Mouse (Mus musculus) lung, embryonic 14.5 days (tissue): ENCODE results near the gene Pla2g7. TPM values are rescaled to one million over a fixed set of nuclear protein-coding genes. Genes with fewer than 3 reads are reported as not detected.

Source experiments
- ATAC-seq: fragments of 200-750 bp; cut with Nextera tagmentation; 2 replicates; pipeline ENCODE4 v1.8.0; 2017; ENCODE audit warnings: mild to moderate bottlenecking, moderate TSS enrichment, moderate library complexity; ENCODE audit not compliant: insufficient read depth
- DNase-seq: peaks from one replicate; pipeline ENCODE4 v3.0.0-alpha.2; 2015
- H3K27ac ChIP-seq: fragments of 300-500 bp; sonication (generic); 2 replicates; pipeline ENCODE4 v1.5.1; 2014; ENCODE audit warnings: low read depth, mild to moderate bottlenecking, moderate library complexity
- H3K27me3 ChIP-seq: fragments of 300-500 bp; sonication (generic); 2 replicates; pipeline ENCODE4 v1.6.1; 2014; ENCODE audit warnings: low read length, control low read depth; ENCODE audit not compliant: insufficient read depth
- H3K36me3 ChIP-seq: fragments of 300-500 bp; sonication (generic); 2 replicates; pipeline ENCODE4 v1.6.1; 2014; ENCODE audit warnings: control low read depth; ENCODE audit not compliant: insufficient read depth
- H3K4me1 ChIP-seq: fragments of 300-500 bp; sonication (generic); 2 replicates; pipeline ENCODE4 v1.6.1; 2014; ENCODE audit warnings: antibody characterized with exemption, control low read depth; ENCODE audit not compliant: insufficient read depth
- H3K4me2 ChIP-seq: fragments of 300-500 bp; sonication (generic); 2 replicates; pipeline ENCODE4 v1.6.1; 2014; ENCODE audit warnings: mild to moderate bottlenecking
- H3K4me3 ChIP-seq: fragments of 300-500 bp; sonication (generic); 2 replicates; pipeline ENCODE4 v1.5.1; 2014; ENCODE audit warnings: low read depth, low read length
- H3K9ac ChIP-seq: fragments of 300-500 bp; sonication (generic); 2 replicates; pipeline ENCODE4 v1.6.1; 2014
- H3K9me3 ChIP-seq: fragments of 300-500 bp; sonication (generic); 2 replicates; pipeline ENCODE4 v1.6.1; 2016; ENCODE audit warnings: low read depth, low read length, control low read depth
- CTCF ChIP-seq: IDR thresholded peaks from 2 replicates; pipeline ENCODE4 v1.5.1; 2016; ENCODE audit warnings: antibody characterized with exemption, low read depth
- WGBS: fragments of 180-500 bp; shearing (Covaris S2); extraction: QIAGEN DNeasy Blood & Tissue Kit; methylation state at CpG from one replicate; pipeline ENCODE4 v1.1.7; 2014; 5-methylcytosine and 5-hydroxymethylcytosine counted together
- polyA plus RNA-seq: library from polyadenylated mRNA; unstranded; fragments of >200 nt; fragmentation: Nextera tagmentation; extraction: Ambion mirVana; gene quantifications from 2 replicates; pipeline ENCODE4 v1.2.1, GENCODE M21; 2014

The Pla2g7 gene
- polyA plus RNA-seq, 1 experiment from 2014 or later: 14.9 TPM

DNA sequence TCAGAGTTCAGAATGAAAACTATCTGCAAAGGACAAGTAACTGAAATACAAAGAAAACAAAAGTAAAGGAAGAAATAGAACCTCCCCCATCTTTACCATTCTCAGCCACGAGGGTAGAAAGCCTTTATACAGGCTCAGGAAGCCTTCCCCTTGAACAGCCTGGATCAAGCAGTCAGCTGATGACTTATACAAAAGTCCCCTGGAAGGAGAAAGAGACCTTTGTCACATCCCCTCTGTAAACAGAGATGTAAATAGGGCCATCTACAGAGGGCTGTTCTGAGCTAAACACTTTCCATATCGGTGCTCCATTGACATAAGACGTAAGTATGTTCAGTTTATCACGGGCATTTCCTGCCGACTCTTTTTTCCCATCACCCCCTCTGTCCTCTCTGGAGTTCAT lies 79.0 kb downstream of the Pla2g7 start:
- no peaks in the 10 kb centered on the region for H3K9me3 ChIP-seq
- H3K4me2 ChIP-seq: no peak overlapping the region
- H3K27me3 ChIP-seq: no peaks in the 10 kb centered on the region
- no peak for ATAC-seq
- H3K9ac ChIP-seq: no peak overlapping the region
- no peak overlapping the region for H3K27ac ChIP-seq
- 58% methylated on average over 5 of the region's 5 CpGs for WGBS
- no peaks in the 10 kb centered on the region for H3K4me1 ChIP-seq
- H3K4me3 ChIP-seq: no peak overlapping the region
- TF ChIP-seq CTCF: no peak
- peaks cover 15% of the 10 kb centered on the region; the same call in 1 of the 2 replicates for H3K36me3 ChIP-seq
- no peak for DNase-seq

DNA sequence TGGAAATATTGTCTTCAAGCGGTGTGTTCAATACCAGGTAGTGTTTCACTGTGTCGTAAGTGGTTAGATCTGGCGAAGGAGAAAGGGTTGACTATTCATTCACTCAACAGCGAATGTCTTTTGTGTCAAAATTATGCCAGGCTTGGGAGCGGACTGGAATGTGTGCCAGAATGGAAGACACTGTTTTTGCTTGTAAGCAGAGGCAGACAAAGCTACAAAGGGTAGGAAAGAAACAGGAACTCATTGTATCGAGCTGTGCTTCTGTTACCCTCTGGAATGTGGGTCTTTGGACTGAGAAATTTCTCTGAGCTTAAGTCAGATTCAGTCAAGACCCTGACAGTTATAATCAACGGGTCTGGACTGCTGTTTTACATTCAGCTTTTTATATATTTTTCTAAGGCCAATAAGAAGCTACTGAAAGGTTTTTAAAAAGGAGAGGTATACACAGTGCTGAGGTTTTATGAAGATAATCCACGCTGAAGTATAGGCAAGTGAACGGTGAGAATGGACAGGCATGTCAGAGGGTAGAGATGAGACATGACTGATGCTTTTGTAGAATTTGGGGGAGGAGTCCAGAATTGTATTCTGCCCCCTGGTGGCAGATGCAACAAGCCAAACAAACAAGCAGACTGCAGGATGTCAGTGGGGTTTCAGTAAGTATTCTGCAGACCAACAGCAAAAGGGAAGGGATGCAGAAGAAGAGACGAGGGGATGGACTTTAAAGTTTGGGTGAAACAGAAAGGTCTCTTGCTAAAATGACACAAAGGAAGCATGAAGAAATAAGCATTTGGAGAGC lies 81.9 kb downstream of the Pla2g7 start:
- DNase-seq: peak; percentile 34
- peak; percentile 59 for TF ChIP-seq CTCF
- Histone ChIP-seq H3K36me3 (peaks cover 21% of the 10 kb centered on the region; the same call in 1 of the 2 replicates), H3K9ac (no peak overlapping the region), H3K4me1 (no peaks in the 10 kb centered on the region), H3K27me3 (no peaks in the 10 kb centered on the region), H3K9me3 (no peaks in the 10 kb centered on the region), H3K27ac (no peak overlapping the region), H3K4me3 (no peak overlapping the region), H3K4me2 (no peak overlapping the region)
- 82% methylated on average over 10 of the region's 10 CpGs for WGBS
- ATAC-seq: no peak

DNA sequence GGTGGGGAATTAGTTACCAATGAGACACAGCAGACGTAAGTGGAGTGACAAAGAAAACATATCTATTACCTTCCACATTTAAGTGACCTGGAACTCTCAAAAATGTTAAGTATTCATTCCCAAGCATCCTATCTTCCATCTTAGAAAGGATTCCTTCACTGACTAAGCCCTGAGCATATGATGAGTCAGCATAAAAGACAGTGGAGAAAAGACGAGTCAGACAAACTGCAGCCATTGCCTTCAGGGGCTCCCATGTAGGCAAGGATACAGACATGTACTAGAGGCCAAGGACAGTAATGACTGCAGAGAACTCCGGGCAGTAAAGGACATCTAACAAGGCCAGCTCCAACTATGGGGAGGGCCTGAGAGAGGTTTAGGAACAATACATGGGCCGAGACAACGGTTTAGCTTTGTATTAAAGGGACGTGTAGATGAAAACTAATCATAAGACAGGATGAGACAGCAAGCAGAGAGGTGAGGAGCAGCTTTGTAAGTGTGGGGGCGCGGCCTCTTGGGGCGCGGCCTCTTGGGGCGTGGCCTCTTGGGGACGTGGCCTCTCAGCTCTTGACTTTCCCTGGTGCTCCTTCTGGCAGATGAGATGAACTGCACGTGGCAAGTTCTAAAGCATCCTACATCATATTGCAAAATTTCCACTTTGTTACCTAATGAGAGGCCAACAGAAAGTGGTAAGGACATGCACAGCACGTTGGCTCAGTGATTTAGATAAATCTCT lies 83.6 kb downstream of the Pla2g7 start:
- Histone ChIP-seq H3K4me3 (no peak overlapping the region), H3K9me3 (no peaks in the 10 kb centered on the region), H3K9ac (no peak overlapping the region), H3K4me1 (no peaks in the 10 kb centered on the region), H3K27ac (no peak overlapping the region), H3K36me3 (peaks cover 21% of the 10 kb centered on the region; the same call in 1 of the 2 replicates), H3K4me2 (no peak overlapping the region), H3K27me3 (no peaks in the 10 kb centered on the region)
- WGBS: 69% methylated on average over 14 of the region's 14 CpGs
- TF ChIP-seq CTCF: no peak
- ATAC-seq (no peak), DNase-seq (no peak)

Other genes starting within 250 kb of the Pla2g7 start
- 18.5 and 18.8 TPM in 2 replicates for gene Adgrf5, start 207.6 kb upstream of the Pla2g7 start, polyA plus RNA-seq
- not detected in 2 replicates for gene Mep1a, start 65.3 kb upstream of the Pla2g7 start, polyA plus RNA-seq
- 0.28 and 0.38 TPM in 2 replicates for gene Ankrd66, start 24.5 kb upstream of the Pla2g7 start, polyA plus RNA-seq
- gene Tdrd6, start 62.2 kb downstream of the Pla2g7 start, polyA plus RNA-seq: 0.18 TPM in 1 of 2 replicates, not detected in the other
- 15.0 and 16.0 TPM in 2 replicates for gene Slc25a27, start 99.1 kb downstream of the Pla2g7 start, polyA plus RNA-seq
- gene Cyp39a1, start 99.3 kb downstream of the Pla2g7 start, polyA plus RNA-seq: 30.5 and 32.2 TPM in 2 replicates
- gene Rcan2, start 233.3 kb downstream of the Pla2g7 start, polyA plus RNA-seq: 3.7 and 4.2 TPM in 2 replicates